Mouse (Mus musculus) forebrain, embryonic 13.5 days (tissue): ENCODE results near the gene Col15a1. TPM values are rescaled to one million over a fixed set of nuclear protein-coding genes. Genes with fewer than 3 reads are reported as not detected.

ENCODE experiments used
- ATAC-seq: fragments of 200-750 bp; cut with Nextera tagmentation; 2 replicates; pipeline ENCODE4 v1.8.0; 2017
- H3K27ac ChIP-seq: fragments of 300-500 bp; sonication (generic); 2 replicates; pipeline ENCODE4 v1.5.1; 2015; ENCODE audit warnings: inconsistent platforms, mild to moderate bottlenecking, moderate library complexity
- H3K27me3 ChIP-seq: fragments of 300-500 bp; sonication (generic); 2 replicates; pipeline ENCODE4 v1.6.1; 2015; ENCODE audit warnings: mild to moderate bottlenecking, inconsistent platforms
- H3K36me3 ChIP-seq: fragments of 300-500 bp; sonication (generic); 2 replicates; pipeline ENCODE4 v1.6.1; 2015; ENCODE audit warnings: mild to moderate bottlenecking, inconsistent platforms; ENCODE audit not compliant: poor library complexity, severe bottlenecking
- H3K4me1 ChIP-seq: fragments of 300-500 bp; sonication (generic); 2 replicates; pipeline ENCODE4 v1.6.1; 2015; ENCODE audit warnings: inconsistent platforms
- H3K4me2 ChIP-seq: fragments of 300-500 bp; sonication (generic); 2 replicates; pipeline ENCODE4 v1.6.1; 2015; ENCODE audit warnings: inconsistent platforms, mild to moderate bottlenecking, moderate library complexity
- H3K4me3 ChIP-seq: fragments of 300-500 bp; sonication (generic); 2 replicates; pipeline ENCODE4 v1.5.1; 2015; ENCODE audit warnings: mild to moderate bottlenecking, inconsistent platforms
- H3K9ac ChIP-seq: fragments of 300-500 bp; sonication (generic); 2 replicates; pipeline ENCODE4 v1.6.1; 2015; ENCODE audit warnings: mild to moderate bottlenecking, inconsistent platforms
- H3K9me3 ChIP-seq: fragments of 300-500 bp; sonication (generic); replicated peaks from 2 replicates; pipeline ENCODE4 v1.6.1; 2016; ENCODE audit warnings: inconsistent platforms
- WGBS: fragments of 180-500 bp; shearing (Covaris S2); methylation state at CpG from one replicate; pipeline ENCODE4 v1.1.7; 2015; 5-methylcytosine and 5-hydroxymethylcytosine counted together
- polyA plus RNA-seq: library from polyadenylated mRNA; unstranded; fragments of >200 nt; fragmentation: Nextera tagmentation; extraction: Ambion mirVana; gene quantifications from 2 replicates; pipeline ENCODE4 v1.2.1, GENCODE M21; 2015

The Col15a1 gene
- polyA plus RNA-seq, 1 experiment from 2014 or later = 2.4 TPM

DNA sequence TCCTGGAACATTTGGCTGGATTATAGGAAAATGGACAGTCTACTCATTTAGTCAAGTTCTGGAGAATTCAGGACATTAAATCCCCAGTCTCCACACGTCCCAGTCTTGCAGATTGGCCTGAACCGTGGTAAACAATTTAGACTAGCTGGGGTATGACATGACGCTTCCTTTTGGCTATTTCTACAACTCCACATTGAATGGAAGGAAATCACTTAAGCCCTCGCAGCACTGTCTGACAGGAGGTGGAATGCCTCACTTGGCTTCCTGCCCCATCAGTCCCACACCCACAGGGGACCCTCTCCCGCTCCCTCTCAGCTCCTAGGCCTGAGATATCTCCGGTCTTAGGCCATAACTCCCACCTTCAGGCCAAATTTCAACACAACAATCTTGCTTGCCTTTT lies 2.1 kb upstream of the Col15a1 start:
- H3K36me3 ChIP-seq = no peaks in the 10 kb centered on the region
- WGBS = 83% methylated on average over 6 of the region's 6 CpGs
- H3K4me3 ChIP-seq = no peak overlapping the region
- no peak for ATAC-seq
- H3K4me2 ChIP-seq = no peak overlapping the region
- H3K9me3 ChIP-seq = no peaks in the 10 kb centered on the region
- peaks cover 54% of the 10 kb centered on the region for H3K27me3 ChIP-seq
- no peak overlapping the region for H3K27ac ChIP-seq
- H3K4me1 ChIP-seq = peaks cover 11% of the 10 kb centered on the region
- H3K9ac ChIP-seq = no peak overlapping the region

GRCm38 (mm10) chr4:47208421-47208991 lies 545 bp downstream of the Col15a1 start:
- H3K27ac ChIP-seq = no peak overlapping the region
- H3K4me3 ChIP-seq = peak overlapping the region; percentile 41
- H3K4me1 ChIP-seq = peaks cover 11% of the 10 kb centered on the region
- H3K4me2 ChIP-seq = peak overlapping the region; percentile 63
- H3K27me3 ChIP-seq = peaks cover 54% of the 10 kb centered on the region
- no peaks in the 10 kb centered on the region for H3K36me3 ChIP-seq
- WGBS = 2% methylated on average over 40 of the region's 40 CpGs
- ATAC-seq = no peak; the same call in none of the 2 replicates
- peak overlapping the region; percentile 39 for H3K9ac ChIP-seq
- no peaks in the 10 kb centered on the region for H3K9me3 ChIP-seq

DNA sequence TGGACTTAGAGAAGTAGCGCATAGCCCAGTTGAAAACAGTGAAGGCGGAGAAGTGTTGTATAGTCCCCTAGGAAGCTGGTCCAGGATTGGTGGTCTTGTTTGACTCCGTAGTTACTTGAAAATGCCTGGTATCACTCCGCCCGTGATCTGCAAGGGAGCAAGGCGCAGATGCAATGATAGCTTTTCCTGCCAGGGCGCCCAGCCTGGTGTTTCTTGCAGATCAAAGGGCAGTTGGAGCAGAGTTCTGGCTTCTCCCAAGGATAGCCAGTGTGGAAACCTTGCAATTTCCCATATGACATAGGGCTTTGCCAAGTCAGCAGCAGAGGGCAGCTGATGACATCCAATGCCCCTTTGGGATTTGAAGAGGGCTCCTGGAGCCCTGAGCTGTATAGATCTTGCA lies 1.5 kb downstream of the Col15a1 start:
- Histone ChIP-seq H3K4me3 (no peak overlapping the region), H3K36me3 (no peaks in the 10 kb centered on the region), H3K9ac (no peak overlapping the region), H3K4me1 (peaks cover 11% of the 10 kb centered on the region), H3K27me3 (peaks cover 54% of the 10 kb centered on the region), H3K9me3 (no peaks in the 10 kb centered on the region), H3K4me2 (no peak overlapping the region), H3K27ac (no peak overlapping the region)
- ATAC-seq = no peak
- WGBS = 81% methylated on average over 7 of the region's 7 CpGs

DNA sequence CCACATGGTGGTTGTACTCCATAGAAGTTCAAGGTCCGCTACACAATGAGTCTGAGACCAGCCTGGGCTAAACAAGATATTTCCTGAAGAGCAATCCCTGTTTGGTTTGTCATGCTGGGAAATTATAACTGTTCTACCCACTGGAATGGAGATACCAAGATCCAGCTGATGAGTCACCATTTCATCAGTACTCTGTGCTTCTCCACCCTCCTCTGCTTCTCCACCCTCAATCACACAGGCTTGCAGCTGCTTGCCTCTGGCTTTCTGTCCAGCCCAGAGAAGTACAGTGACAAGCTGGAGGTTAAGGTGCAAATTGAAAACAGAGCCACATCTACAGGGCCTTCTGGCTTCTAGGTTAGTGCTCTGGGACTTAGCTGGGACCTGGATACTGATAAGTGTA lies 10.9 kb downstream of the Col15a1 start:
- no peak for ATAC-seq
- H3K36me3 ChIP-seq = no peaks in the 10 kb centered on the region
- no peaks in the 10 kb centered on the region for H3K4me1 ChIP-seq
- H3K4me2 ChIP-seq = no peak overlapping the region
- H3K9ac ChIP-seq = no peak overlapping the region
- no peak overlapping the region for H3K4me3 ChIP-seq
- WGBS = 97% methylated on average over 1 of the region's 1 CpGs
- no peaks in the 10 kb centered on the region for H3K27me3 ChIP-seq
- no peak overlapping the region for H3K27ac ChIP-seq
- no peaks in the 10 kb centered on the region for H3K9me3 ChIP-seq

- Histone ChIP-seq H3K36me3 (no peaks in the 10 kb centered on the region), H3K4me2 (no peak overlapping the region), H3K9me3 (no peaks in the 10 kb centered on the region), H3K4me1 (no peaks in the 10 kb centered on the region), H3K4me3 (no peak overlapping the region), H3K9ac (no peak overlapping the region), H3K27me3 (no peaks in the 10 kb centered on the region), H3K27ac (no peak overlapping the region)
- no peak for ATAC-seq
- 88% methylated on average over 10 of the region's 10 CpGs for WGBS
Observed at GRCm38 (mm10) chr4:47219393-47219792, 11.4 kb downstream of the Col15a1 start.

DNA sequence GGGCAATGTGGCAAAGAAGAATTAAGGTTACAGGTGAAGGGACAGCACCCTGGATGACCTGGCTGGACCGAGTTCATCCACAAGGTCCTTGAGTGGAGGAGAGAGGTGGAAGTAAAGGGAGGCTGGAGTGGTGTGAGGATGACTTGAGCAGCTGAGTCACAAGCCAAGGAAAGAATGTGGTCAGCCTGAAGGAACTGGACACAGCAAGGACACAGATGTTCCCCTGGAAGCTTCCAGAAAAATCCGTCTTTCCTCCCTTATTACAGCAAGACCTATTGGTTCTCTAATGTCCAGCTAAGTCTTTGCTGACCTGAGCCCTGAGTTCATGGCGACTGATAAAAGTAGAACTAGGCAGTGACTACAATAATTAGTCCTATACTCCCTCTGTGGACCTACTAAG lies 12.6 kb downstream of the Col15a1 start:
- no peak overlapping the region for H3K4me2 ChIP-seq
- no peak overlapping the region for H3K9ac ChIP-seq
- H3K9me3 ChIP-seq = no peaks in the 10 kb centered on the region
- H3K4me1 ChIP-seq = no peaks in the 10 kb centered on the region
- no peaks in the 10 kb centered on the region for H3K27me3 ChIP-seq
- no peak for ATAC-seq
- no peak overlapping the region for H3K4me3 ChIP-seq
- 80% methylated on average over 3 of the region's 3 CpGs for WGBS
- H3K36me3 ChIP-seq = no peaks in the 10 kb centered on the region
- no peak overlapping the region for H3K27ac ChIP-seq

DNA sequence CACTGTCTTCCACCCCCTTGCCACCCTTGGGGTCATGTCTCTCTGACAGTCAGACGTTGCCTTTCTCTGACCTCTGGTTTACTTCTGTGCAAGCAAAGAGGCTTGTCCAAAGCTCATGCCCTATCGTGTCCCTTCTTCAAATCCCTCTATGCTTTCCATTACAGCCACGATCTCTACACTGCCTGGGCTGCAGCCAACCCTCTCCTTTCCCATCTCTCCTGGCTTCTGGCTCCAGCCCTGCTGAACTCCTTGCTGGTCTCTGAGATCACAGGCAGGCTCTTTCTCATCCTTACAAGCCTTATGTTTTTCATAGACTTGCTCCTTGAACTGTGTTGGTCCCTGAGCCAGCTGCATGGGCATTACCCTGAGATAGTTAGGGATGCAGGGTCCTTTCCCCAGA lies 14.2 kb downstream of the Col15a1 start:
- no peak overlapping the region for H3K27ac ChIP-seq
- no peak for ATAC-seq
- WGBS = 81% methylated on average over 3 of the region's 3 CpGs
- H3K4me1 ChIP-seq = peaks cover 7% of the 10 kb centered on the region; the same call in 1 of the 2 replicates
- H3K9me3 ChIP-seq = no peaks in the 10 kb centered on the region
- H3K36me3 ChIP-seq = no peaks in the 10 kb centered on the region
- no peak overlapping the region for H3K9ac ChIP-seq
- H3K27me3 ChIP-seq = no peaks in the 10 kb centered on the region
- no peak overlapping the region for H3K4me3 ChIP-seq
- no peak overlapping the region for H3K4me2 ChIP-seq

- WGBS = 69% methylated on average over 6 of the region's 6 CpGs
- no peak overlapping the region for H3K27ac ChIP-seq
- H3K9ac ChIP-seq = no peak overlapping the region
- no peak overlapping the region for H3K4me2 ChIP-seq
- H3K9me3 ChIP-seq = no peaks in the 10 kb centered on the region
- H3K4me3 ChIP-seq = no peak overlapping the region
- no peaks in the 10 kb centered on the region for H3K36me3 ChIP-seq
- ATAC-seq = 0 out of 2 replicates have a peak, but pooled peaks have one; percentile 10
- peaks cover 12% of the 10 kb centered on the region; the same call in 1 of the 2 replicates for H3K4me1 ChIP-seq
- no peaks in the 10 kb centered on the region for H3K27me3 ChIP-seq
Observed at GRCm38 (mm10) chr4:47225920-47226319, 18.0 kb downstream of the Col15a1 start.

DNA sequence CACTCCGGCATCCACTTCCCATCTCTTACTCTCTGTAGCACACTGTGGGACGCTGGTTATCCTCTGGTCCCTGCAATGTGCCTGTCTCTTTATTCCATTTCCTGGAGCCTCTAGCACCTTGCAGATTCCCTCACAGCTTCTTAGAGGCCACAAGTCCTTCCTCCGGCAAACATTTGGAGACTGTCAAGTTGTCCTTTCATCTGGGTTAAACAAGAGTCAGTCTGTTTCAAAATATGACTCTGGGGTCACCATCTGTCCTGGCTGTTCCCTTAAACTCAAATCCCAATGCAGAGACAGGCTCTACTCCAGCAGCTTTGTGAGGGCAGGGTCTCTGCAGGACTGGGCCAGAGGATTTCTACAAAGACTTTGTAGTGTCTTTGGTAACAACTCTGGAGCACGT lies 19.1 kb downstream of the Col15a1 start:
- H3K4me1 ChIP-seq = peaks cover 12% of the 10 kb centered on the region; the same call in 1 of the 2 replicates
- 75% methylated on average over 4 of the region's 4 CpGs for WGBS
- H3K36me3 ChIP-seq = no peaks in the 10 kb centered on the region
- H3K9me3 ChIP-seq = no peaks in the 10 kb centered on the region
- no peak overlapping the region for H3K4me2 ChIP-seq
- no peak overlapping the region for H3K4me3 ChIP-seq
- no peaks in the 10 kb centered on the region for H3K27me3 ChIP-seq
- no peak overlapping the region for H3K27ac ChIP-seq
- no peak for ATAC-seq
- no peak overlapping the region for H3K9ac ChIP-seq

GRCm38 (mm10) chr4:47227756-47228155 lies 19.8 kb downstream of the Col15a1 start:
- Histone ChIP-seq H3K9me3 (no peaks in the 10 kb centered on the region), H3K27ac (peak overlapping the region; percentile 11; the same call in 1 of the 2 replicates), H3K4me3 (no peak overlapping the region), H3K9ac (no peak overlapping the region), H3K4me2 (no peak overlapping the region), H3K4me1 (peaks cover 12% of the 10 kb centered on the region; the same call in 1 of the 2 replicates), H3K36me3 (no peaks in the 10 kb centered on the region), H3K27me3 (no peaks in the 10 kb centered on the region)
- WGBS = 54% methylated on average over 6 of the region's 6 CpGs
- peak; percentile 70; the same call in 1 of the 2 replicates for ATAC-seq

DNA sequence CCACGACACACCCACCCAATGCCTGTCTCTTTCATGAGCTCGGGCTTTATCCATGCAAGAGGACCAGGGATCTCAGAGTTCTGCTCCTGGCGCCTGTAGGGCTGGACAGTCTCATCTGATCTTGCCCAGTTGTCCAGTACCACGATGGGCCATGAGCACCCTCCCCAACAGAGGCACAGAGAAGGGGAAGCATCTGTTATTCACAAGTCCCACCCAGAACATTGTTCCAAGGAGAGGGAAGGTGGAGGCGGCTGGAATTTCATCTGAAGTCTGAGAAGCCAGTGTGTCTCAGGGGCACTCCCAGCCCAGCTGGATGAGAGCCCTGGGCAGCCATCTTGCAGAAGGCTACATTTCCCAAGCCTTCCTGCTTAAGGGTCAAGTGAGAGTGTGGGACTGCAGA lies 21.0 kb downstream of the Col15a1 start:
- H3K4me3 ChIP-seq = no peak overlapping the region
- H3K36me3 ChIP-seq = no peaks in the 10 kb centered on the region
- H3K4me2 ChIP-seq = no peak overlapping the region
- H3K27ac ChIP-seq = no peak overlapping the region
- H3K9me3 ChIP-seq = no peaks in the 10 kb centered on the region
- H3K27me3 ChIP-seq = no peaks in the 10 kb centered on the region
- H3K4me1 ChIP-seq = peaks cover 12% of the 10 kb centered on the region; the same call in 1 of the 2 replicates
- ATAC-seq = no peak
- H3K9ac ChIP-seq = no peak overlapping the region
- 79% methylated on average over 5 of the region's 5 CpGs for WGBS

GRCm38 (mm10) chr4:47230498-47230897 lies 22.5 kb downstream of the Col15a1 start:
- WGBS = 94% methylated on average over 7 of the region's 7 CpGs
- Histone ChIP-seq H3K27me3 (no peaks in the 10 kb centered on the region), H3K9me3 (no peaks in the 10 kb centered on the region), H3K4me2 (no peak overlapping the region), H3K4me1 (peaks cover 23% of the 10 kb centered on the region), H3K36me3 (no peaks in the 10 kb centered on the region), H3K9ac (no peak overlapping the region), H3K4me3 (no peak overlapping the region), H3K27ac (no peak overlapping the region)
- no peak for ATAC-seq

DNA sequence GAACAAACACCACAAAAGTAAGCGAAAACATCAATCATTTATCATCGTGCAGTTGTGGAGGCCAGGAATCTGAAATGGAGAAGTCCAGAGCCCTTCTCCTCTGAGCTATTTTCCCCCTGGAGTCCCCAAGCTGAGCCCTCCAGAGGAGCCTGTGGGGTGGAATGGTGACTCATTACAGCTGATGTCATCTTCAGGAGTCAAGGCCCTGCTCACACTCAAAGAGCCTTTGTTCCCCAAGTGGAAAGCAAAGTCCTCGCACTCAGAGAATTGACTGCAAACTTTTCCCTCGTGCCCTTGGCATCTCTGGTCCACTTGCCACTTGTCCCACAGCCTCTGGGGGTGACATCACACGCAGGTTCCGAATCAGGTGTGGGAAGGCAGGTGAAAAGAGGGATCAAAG lies 23.4 kb downstream of the Col15a1 start:
- Histone ChIP-seq H3K27ac (no peak overlapping the region), H3K36me3 (no peaks in the 10 kb centered on the region), H3K27me3 (no peaks in the 10 kb centered on the region), H3K4me2 (no peak overlapping the region), H3K9me3 (no peaks in the 10 kb centered on the region), H3K9ac (no peak overlapping the region), H3K4me3 (no peak overlapping the region), H3K4me1 (peaks cover 18% of the 10 kb centered on the region; the same call in 1 of the 2 replicates)
- ATAC-seq = no peak
- WGBS = 84% methylated on average over 6 of the region's 6 CpGs
